Mouse (Mus musculus) kidney, adult 2 months (tissue): ENCODE data around the gene Rars.

ENCODE experiments used
- CTCF ChIP-seq: fragments of 200-500 bp; conservative IDR thresholded peaks from 2 replicates; pipeline ENCODE4 v1.5.1; 2011; ENCODE audit warnings: low read depth, mild to moderate bottlenecking, control low read depth, low read length, moderate library complexity, mixed read lengths; ENCODE audit not compliant: insufficient read depth, insufficient read length
- POLR2A ChIP-seq: fragments of 200-500 bp; IDR thresholded peaks from one replicate; pipeline ENCODE4 v1.6.1; 2011; ENCODE audit warnings: low read depth, low read length, control low read depth

GRCm38 (mm10) chr11:35801332-35801731 is 33.0 kb downstream of the Rars start:
- TF ChIP-seq POLR2A (no peak), CTCF (no peak)
